Mouse (Mus musculus) embryonic facial prominence, embryonic 15.5 days (tissue): ENCODE data around the gene Htr5b. TPM values are rescaled to one million over a fixed set of nuclear protein-coding genes. Genes with fewer than 3 reads are reported as not detected.

Experiments
- ATAC-seq: fragments of 200-750 bp; cut with Nextera tagmentation; 2 replicates; pipeline ENCODE4 v1.8.0; 2017; ENCODE audit warnings: low read depth, moderate TSS enrichment; ENCODE audit not compliant: insufficient number of reproducible peaks, low FRiP score, low TSS enrichment
- H3K27ac ChIP-seq: fragments of 300-500 bp; sonication (generic); replicated peaks from 2 replicates; pipeline ENCODE4 v1.5.1; 2015; ENCODE audit warnings: mild to moderate bottlenecking, inconsistent platforms
- H3K27me3 ChIP-seq: fragments of 300-500 bp; sonication (generic); 2 replicates; pipeline ENCODE4 v1.6.1; 2015; ENCODE audit warnings: inconsistent platforms
- H3K36me3 ChIP-seq: fragments of 300-500 bp; sonication (generic); 2 replicates; pipeline ENCODE4 v1.6.1; 2015; ENCODE audit warnings: mild to moderate bottlenecking, inconsistent platforms
- H3K4me1 ChIP-seq: fragments of 300-500 bp; sonication (generic); 2 replicates; pipeline ENCODE4 v1.6.1; 2015; ENCODE audit warnings: inconsistent platforms
- H3K4me2 ChIP-seq: fragments of 300-500 bp; sonication (generic); replicated peaks from 2 replicates; pipeline ENCODE4 v1.6.1; 2015; ENCODE audit warnings: mild to moderate bottlenecking, inconsistent platforms
- H3K4me3 ChIP-seq: fragments of 300-500 bp; sonication (generic); replicated peaks from 2 replicates; pipeline ENCODE4 v1.5.1; 2015; ENCODE audit warnings: mild to moderate bottlenecking, inconsistent platforms
- H3K9ac ChIP-seq: fragments of 300-500 bp; sonication (generic); 2 replicates; pipeline ENCODE4 v1.6.1; 2015; ENCODE audit warnings: inconsistent platforms
- H3K9me3 ChIP-seq: fragments of 300-500 bp; sonication (generic); replicated peaks from 2 replicates; pipeline ENCODE4 v1.6.1; 2016; ENCODE audit warnings: inconsistent platforms
- WGBS: fragments of 180-500 bp; shearing (Covaris S2); methylation state at CpG from one replicate; pipeline ENCODE4 v1.1.7; 2015; 5-methylcytosine and 5-hydroxymethylcytosine counted together
- polyA plus RNA-seq: library from polyadenylated mRNA; unstranded; fragments of >200 nt; fragmentation: Nextera tagmentation; extraction: Ambion mirVana; gene quantifications from 2 replicates; pipeline ENCODE4 v1.2.1, GENCODE M21; 2015

The Htr5b gene
- polyA plus RNA-seq, 1 experiment from 2014 or later, result 0.43 TPM

DNA sequence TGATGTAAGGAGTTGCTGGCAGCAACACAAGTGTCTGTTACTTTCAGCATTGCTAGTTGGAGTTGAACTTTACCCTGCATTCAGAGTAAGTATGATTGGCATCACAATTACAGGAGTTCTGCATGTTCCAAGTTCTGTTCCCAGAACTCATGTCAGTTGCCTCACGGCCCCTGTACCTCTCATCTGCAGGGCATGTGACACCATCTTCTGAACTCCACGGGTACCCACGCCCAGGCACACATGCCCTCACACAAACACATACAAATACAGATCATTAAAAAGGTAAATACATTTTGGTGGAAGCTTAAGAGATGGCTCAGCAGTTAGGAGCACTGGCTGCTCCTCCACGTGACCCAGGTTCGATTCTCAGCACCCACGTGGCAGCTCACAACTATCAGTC lies 41.5 kb downstream of the Htr5b start:
- H3K4me2 ChIP-seq, result no peak overlapping the region
- no peaks in the 10 kb centered on the region for H3K9me3 ChIP-seq
- H3K36me3 ChIP-seq, result peaks cover 48% of the 10 kb centered on the region
- H3K27me3 ChIP-seq, result no peaks in the 10 kb centered on the region
- no peak for ATAC-seq
- no peak overlapping the region for H3K27ac ChIP-seq
- 88% methylated on average over 6 of the region's 6 CpGs for WGBS
- no peaks in the 10 kb centered on the region for H3K4me1 ChIP-seq
- H3K4me3 ChIP-seq, result no peak overlapping the region
- H3K9ac ChIP-seq, result no peak overlapping the region

DNA sequence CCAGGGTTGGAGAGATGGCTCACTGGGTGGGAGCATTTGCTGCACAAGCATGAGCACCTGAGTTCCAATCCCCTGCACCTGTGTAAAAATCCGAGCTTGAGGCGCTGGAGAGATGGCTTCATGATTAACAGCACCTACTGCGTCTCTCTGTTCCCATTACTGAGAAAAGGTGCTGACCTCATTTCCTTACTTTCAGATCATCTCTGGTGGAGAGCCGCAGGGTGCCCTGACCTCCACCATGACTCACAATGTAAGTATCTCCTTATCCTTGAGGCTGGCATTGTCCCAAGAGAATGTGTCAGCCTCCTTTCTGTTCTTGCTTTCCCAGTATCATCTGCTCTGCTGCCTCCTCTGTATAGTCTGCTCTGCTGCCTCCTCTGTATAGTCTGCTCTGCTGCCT lies 45.2 kb downstream of the Htr5b start:
- ATAC-seq, result no peak
- Histone ChIP-seq H3K4me3 (no peak overlapping the region), H3K9ac (no peak overlapping the region), H3K9me3 (no peaks in the 10 kb centered on the region), H3K27me3 (no peaks in the 10 kb centered on the region), H3K4me1 (no peaks in the 10 kb centered on the region), H3K36me3 (peaks cover 64% of the 10 kb centered on the region), H3K4me2 (no peak overlapping the region), H3K27ac (no peak overlapping the region)
- WGBS, result 84% methylated on average over 4 of the region's 4 CpGs

DNA sequence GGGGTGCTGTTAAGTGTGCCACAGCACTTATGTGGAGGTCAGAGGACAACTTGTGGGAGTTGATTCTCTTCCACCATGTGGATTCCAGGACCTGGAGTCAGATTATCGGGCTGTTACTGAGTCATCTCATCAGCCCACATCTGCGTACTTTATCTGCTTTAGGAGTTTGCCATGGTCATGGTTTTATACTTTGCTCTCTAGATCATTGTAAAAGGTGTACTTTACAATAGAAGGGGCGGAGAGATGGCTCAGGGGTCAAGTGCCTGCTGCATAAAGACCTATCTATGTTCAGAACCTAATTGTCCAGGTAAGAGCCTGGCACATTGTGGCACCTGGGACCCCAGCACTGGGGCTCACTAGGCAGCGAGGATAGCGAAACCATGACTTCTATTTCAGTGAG lies 48.9 kb downstream of the Htr5b start:
- H3K9ac ChIP-seq, result no peak overlapping the region
- no peak overlapping the region for H3K4me2 ChIP-seq
- WGBS, result 86% methylated on average over 5 of the region's 5 CpGs
- peaks cover 66% of the 10 kb centered on the region for H3K36me3 ChIP-seq
- H3K4me1 ChIP-seq, result no peaks in the 10 kb centered on the region
- no peak for ATAC-seq
- no peaks in the 10 kb centered on the region for H3K9me3 ChIP-seq
- H3K27ac ChIP-seq, result no peak overlapping the region
- no peak overlapping the region for H3K4me3 ChIP-seq
- no peaks in the 10 kb centered on the region for H3K27me3 ChIP-seq

DNA sequence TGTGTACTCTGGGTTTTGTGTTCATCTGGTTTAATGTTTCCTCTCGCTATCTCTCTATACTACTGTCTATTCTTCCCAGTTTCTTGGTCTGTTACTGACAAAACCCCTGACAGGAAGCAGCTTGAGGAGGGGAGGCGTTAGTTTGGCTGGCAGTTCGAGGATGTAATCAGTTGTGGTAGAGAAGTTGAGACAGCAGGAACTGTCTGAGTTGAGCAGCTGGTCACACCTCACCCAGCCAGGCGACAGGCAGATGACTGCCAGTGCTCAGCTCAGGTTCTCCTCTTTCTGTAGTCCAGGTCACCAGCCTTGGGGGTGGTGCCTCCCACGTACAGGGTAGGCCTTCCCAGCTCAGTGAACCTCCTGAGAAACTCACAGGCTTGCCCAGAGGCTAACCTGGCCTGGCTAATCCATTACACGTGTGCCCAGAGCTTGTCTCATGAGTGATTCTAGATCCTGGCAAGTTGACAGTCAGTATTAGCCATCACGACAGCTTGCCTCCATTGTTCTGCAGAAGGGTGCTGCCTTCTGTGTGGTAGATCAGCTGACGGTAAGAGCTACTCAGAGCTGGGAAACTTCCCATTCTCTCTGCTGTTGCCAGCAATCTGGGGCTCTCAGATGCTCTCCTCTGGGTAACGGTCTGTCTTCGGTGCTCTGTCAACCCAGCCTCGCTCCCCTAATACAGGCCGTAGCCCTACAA lies 49.8 kb downstream of the Htr5b start:
- no peak for ATAC-seq
- Histone ChIP-seq H3K9me3 (no peaks in the 10 kb centered on the region), H3K27ac (no peak overlapping the region), H3K27me3 (no peaks in the 10 kb centered on the region), H3K4me2 (no peak overlapping the region), H3K9ac (no peak overlapping the region), H3K36me3 (peaks cover 65% of the 10 kb centered on the region), H3K4me1 (no peaks in the 10 kb centered on the region), H3K4me3 (no peak overlapping the region)
- WGBS, result 80% methylated on average over 12 of the region's 12 CpGs

DNA sequence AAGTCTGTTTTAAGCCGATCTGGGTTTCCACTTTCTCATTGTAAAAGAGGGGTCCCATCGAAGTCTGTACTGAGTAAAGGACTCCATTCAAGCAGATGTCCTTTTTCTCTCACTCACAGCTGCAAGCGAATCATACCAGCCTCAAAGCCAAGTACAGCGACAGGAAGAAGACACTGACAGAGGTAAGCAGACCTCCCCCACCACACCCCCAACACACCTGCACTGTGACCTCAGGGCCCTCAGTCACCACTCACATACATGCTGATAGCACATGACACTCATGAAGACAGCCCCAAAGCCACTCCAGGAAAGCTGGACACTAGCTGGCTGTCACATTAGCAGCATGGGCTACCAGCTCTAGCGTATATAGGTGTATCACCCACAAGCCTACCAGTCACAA lies 50.5 kb downstream of the Htr5b start:
- no peak overlapping the region for H3K27ac ChIP-seq
- H3K9me3 ChIP-seq, result no peaks in the 10 kb centered on the region
- H3K27me3 ChIP-seq, result no peaks in the 10 kb centered on the region
- H3K4me1 ChIP-seq, result no peaks in the 10 kb centered on the region
- WGBS, result 93% methylated on average over 5 of the region's 5 CpGs
- no peak overlapping the region for H3K4me2 ChIP-seq
- no peak overlapping the region for H3K4me3 ChIP-seq
- H3K36me3 ChIP-seq, result peaks cover 58% of the 10 kb centered on the region
- H3K9ac ChIP-seq, result no peak overlapping the region
- no peak for ATAC-seq

GRCm38 (mm10) chr1:121471503-121471902 lies 56.8 kb downstream of the Htr5b start:
- ATAC-seq, result no peak
- peaks cover 21% of the 10 kb centered on the region for H3K36me3 ChIP-seq
- H3K4me2 ChIP-seq, result no peak overlapping the region
- no peak overlapping the region for H3K27ac ChIP-seq
- H3K9ac ChIP-seq, result no peak overlapping the region
- no peaks in the 10 kb centered on the region for H3K27me3 ChIP-seq
- 72% methylated on average over 5 of the region's 5 CpGs for WGBS
- H3K4me3 ChIP-seq, result no peak overlapping the region
- no peaks in the 10 kb centered on the region for H3K9me3 ChIP-seq
- no peaks in the 10 kb centered on the region for H3K4me1 ChIP-seq

DNA sequence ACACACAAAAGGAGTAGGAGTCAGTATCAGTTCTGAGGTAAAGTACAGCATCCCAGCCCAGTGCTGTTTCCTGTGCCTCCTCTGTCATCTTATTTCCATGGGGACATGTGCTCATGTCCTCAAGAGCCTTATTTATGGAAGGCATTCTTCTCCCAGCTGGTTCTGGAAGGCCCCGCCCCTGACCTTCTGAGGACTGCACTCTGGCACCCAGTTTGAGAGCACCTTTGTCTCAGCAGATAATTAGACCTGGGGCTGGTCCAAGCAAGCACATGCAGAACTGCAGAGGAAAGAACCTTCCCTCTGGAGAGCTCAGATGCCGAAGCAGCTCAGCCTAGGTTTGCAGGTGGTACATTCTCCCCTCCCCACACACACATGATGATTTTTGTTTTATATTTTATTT lies 60.0 kb downstream of the Htr5b start:
- H3K9ac ChIP-seq, result no peak overlapping the region
- H3K4me1 ChIP-seq, result no peaks in the 10 kb centered on the region
- H3K4me2 ChIP-seq, result no peak overlapping the region
- H3K4me3 ChIP-seq, result no peak overlapping the region
- 82% methylated on average over 2 of the region's 2 CpGs for WGBS
- H3K9me3 ChIP-seq, result no peaks in the 10 kb centered on the region
- no peaks in the 10 kb centered on the region for H3K27me3 ChIP-seq
- ATAC-seq, result no peak
- H3K36me3 ChIP-seq, result peaks cover 17% of the 10 kb centered on the region; the same call in 1 of the 2 replicates
- no peak overlapping the region for H3K27ac ChIP-seq

GRCm38 (mm10) chr1:121466276-121466675 lies 62.0 kb downstream of the Htr5b start:
- Histone ChIP-seq H3K4me1 (no peaks in the 10 kb centered on the region), H3K9ac (no peak overlapping the region), H3K9me3 (no peaks in the 10 kb centered on the region), H3K4me3 (no peak overlapping the region), H3K4me2 (no peak overlapping the region), H3K27ac (no peak overlapping the region), H3K27me3 (no peaks in the 10 kb centered on the region), H3K36me3 (peaks cover 35% of the 10 kb centered on the region)
- WGBS, result 79% methylated on average over 3 of the region's 3 CpGs
- no peak for ATAC-seq

DNA sequence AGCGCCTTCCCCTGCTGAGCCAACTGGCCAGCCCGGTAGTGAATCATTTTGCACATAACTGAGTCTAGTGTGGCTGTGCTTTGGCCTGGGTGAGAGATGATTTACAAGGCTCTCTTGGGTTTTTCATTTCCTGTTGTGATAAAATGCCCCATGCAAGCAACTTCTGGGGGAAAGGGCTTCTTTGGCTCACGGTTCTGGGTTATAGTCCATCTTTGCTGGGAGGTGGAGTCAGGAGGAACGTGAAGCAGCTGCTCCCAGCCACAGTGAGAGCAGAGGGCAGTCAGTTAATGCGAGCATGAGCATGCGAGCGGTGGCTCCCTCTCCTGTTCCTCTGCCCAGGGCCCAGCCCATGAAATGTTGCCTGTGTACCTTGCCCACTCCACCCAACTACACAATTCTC lies 64.5 kb downstream of the Htr5b start:
- Histone ChIP-seq H3K9ac (no peak overlapping the region), H3K27ac (no peak overlapping the region), H3K4me3 (no peak overlapping the region), H3K4me2 (no peak overlapping the region), H3K4me1 (peaks cover 2% of the 10 kb centered on the region; the same call in 1 of the 2 replicates), H3K9me3 (no peaks in the 10 kb centered on the region), H3K36me3 (peaks cover 23% of the 10 kb centered on the region), H3K27me3 (no peaks in the 10 kb centered on the region)
- WGBS, result 77% methylated on average over 7 of the region's 7 CpGs
- ATAC-seq, result no peak

GRCm38 (mm10) chr1:121462643-121463042 lies 65.6 kb downstream of the Htr5b start:
- H3K4me1 ChIP-seq, result peaks cover 2% of the 10 kb centered on the region; the same call in 1 of the 2 replicates
- 73% methylated on average over 1 of the region's 1 CpGs for WGBS
- H3K36me3 ChIP-seq, result peaks cover 23% of the 10 kb centered on the region
- ATAC-seq, result no peak
- H3K27me3 ChIP-seq, result no peaks in the 10 kb centered on the region
- no peak overlapping the region for H3K4me3 ChIP-seq
- no peak overlapping the region for H3K27ac ChIP-seq
- H3K4me2 ChIP-seq, result no peak overlapping the region
- H3K9ac ChIP-seq, result no peak overlapping the region
- H3K9me3 ChIP-seq, result no peaks in the 10 kb centered on the region

- no peak overlapping the region for H3K4me2 ChIP-seq
- no peak overlapping the region for H3K9ac ChIP-seq
- H3K4me1 ChIP-seq, result peaks cover 2% of the 10 kb centered on the region; the same call in 1 of the 2 replicates
- 84% methylated on average over 7 of the region's 7 CpGs for WGBS
- no peaks in the 10 kb centered on the region for H3K9me3 ChIP-seq
- peaks cover 23% of the 10 kb centered on the region for H3K36me3 ChIP-seq
- no peaks in the 10 kb centered on the region for H3K27me3 ChIP-seq
- ATAC-seq, result no peak
- H3K4me3 ChIP-seq, result no peak overlapping the region
- H3K27ac ChIP-seq, result no peak overlapping the region
Measured at GRCm38 (mm10) chr1:121461895-121462294, 66.4 kb downstream of the Htr5b start.

GRCm38 (mm10) chr1:121460077-121460476 lies 68.2 kb downstream of the Htr5b start:
- 48% methylated on average over 6 of the region's 6 CpGs for WGBS

More at GRCm38 (mm10) chr1:121460077-121460476, 68.2 kb downstream of the Htr5b start:
- H3K4me1 ChIP-seq, result peaks cover 2% of the 10 kb centered on the region; the same call in 1 of the 2 replicates
- ATAC-seq, result peak; percentile 75; the same call in 1 of the 2 replicates
- H3K27ac ChIP-seq, result peak overlapping the region; percentile 58; the same call in 1 of the 2 replicates
- peaks cover 24% of the 10 kb centered on the region for H3K36me3 ChIP-seq
- H3K4me2 ChIP-seq, result no peak overlapping the region
- H3K9me3 ChIP-seq, result no peaks in the 10 kb centered on the region
- H3K9ac ChIP-seq, result no peak overlapping the region
- no peaks in the 10 kb centered on the region for H3K27me3 ChIP-seq
- no peak overlapping the region for H3K4me3 ChIP-seq
